Mouse (Mus musculus) embryo, embryonic 9.5 days (tissue): ENCODE data around the gene Tmem132b.
A peak's percentile ranks its signal among the peaks of the same experiment; 100 is the strongest.

ENCODE experiments used
- DNase-seq: peaks from one replicate; pipeline ENCODE4 v3.0.0-alpha.2; 2017; ENCODE audit errors: extremely low spot score

The Tmem132b gene

GRCm38 (mm10) chr5:125676025-125676623, 144.6 kb downstream of the Tmem132b start:
- DNase-seq, result no peak

GRCm38 (mm10) chr5:125680889-125681288, 149.3 kb downstream of the Tmem132b start:
- DNase-seq, result no peak

GRCm38 (mm10) chr5:125683491-125683890, 151.9 kb downstream of the Tmem132b start:
- DNase-seq, result no peak

- no peak for DNase-seq
Measured at GRCm38 (mm10) chr5:125685681-125686331, 154.2 kb downstream of the Tmem132b start.

- no peak for DNase-seq
Measured at GRCm38 (mm10) chr5:125692538-125692937, 161.0 kb downstream of the Tmem132b start.

GRCm38 (mm10) chr5:125699395-125699794, 167.8 kb downstream of the Tmem132b start:
- no peak for DNase-seq

GRCm38 (mm10) chr5:125700234-125700633, 168.7 kb downstream of the Tmem132b start:
- no peak for DNase-seq

GRCm38 (mm10) chr5:125705379-125705778, 173.8 kb downstream of the Tmem132b start:
- no peak for DNase-seq

GRCm38 (mm10) chr5:125709160-125709559, 177.6 kb downstream of the Tmem132b start:
- peak; percentile 44 for DNase-seq

- DNase-seq, result no peak
Measured at GRCm38 (mm10) chr5:125726815-125727214, 195.2 kb downstream of the Tmem132b start.

- DNase-seq, result no peak
Measured at GRCm38 (mm10) chr5:125727436-125727835, 195.9 kb downstream of the Tmem132b start.

- no peak for DNase-seq
Measured at GRCm38 (mm10) chr5:125727936-125728335, 196.4 kb downstream of the Tmem132b start.

- no peak for DNase-seq
Measured at GRCm38 (mm10) chr5:125728521-125728920, 196.9 kb downstream of the Tmem132b start.

GRCm38 (mm10) chr5:125733806-125734205, 202.2 kb downstream of the Tmem132b start:
- no peak for DNase-seq

- no peak for DNase-seq
Measured at GRCm38 (mm10) chr5:125737105-125737504, 205.5 kb downstream of the Tmem132b start.

GRCm38 (mm10) chr5:125743503-125743902, 211.9 kb downstream of the Tmem132b start:
- no peak for DNase-seq

- DNase-seq, result peak; percentile 9
Measured at GRCm38 (mm10) chr5:125745727-125746126, 214.2 kb downstream of the Tmem132b start.

- DNase-seq, result no peak
Measured at GRCm38 (mm10) chr5:125751481-125751880, 219.9 kb downstream of the Tmem132b start.

- DNase-seq, result no peak
Measured at GRCm38 (mm10) chr5:125752546-125752945, 221.0 kb downstream of the Tmem132b start.

GRCm38 (mm10) chr5:125756987-125757530, 225.5 kb downstream of the Tmem132b start:
- DNase-seq, result no peak

GRCm38 (mm10) chr5:125758506-125758905, 226.9 kb downstream of the Tmem132b start:
- no peak for DNase-seq

GRCm38 (mm10) chr5:125766941-125767340, 235.4 kb downstream of the Tmem132b start:
- no peak for DNase-seq

- DNase-seq, result no peak
Measured at GRCm38 (mm10) chr5:125767950-125768349, 236.4 kb downstream of the Tmem132b start.
